Mouse (Mus musculus): ENCODE data around the gene Gm4952. TPM values are rescaled to one million over a fixed set of nuclear protein-coding genes. Genes with fewer than 3 reads are reported as not detected.

Gm4952 gene
- polyA plus RNA-seq (2015; fragmentation: Illumina TruSeq; extraction: RNeasy Lipid Tissue Mini Kit (QIAGEN cat#74804); ENCODE audit: insufficient read depth, low read depth, low replicate concordance): not detected

GRCm38 (mm10) chr19:12599674-12600073, at the start of gene Gm4952:
TSS of gene Gm4952 (plus strand) at chr19:12599974.

GRCm38 (mm10) chr19:12633176-12633575, 33.4 kb downstream of the Gm4952 start, which contains the start of gene Glyat:
TSS of gene Glyat (plus strand) at chr19:12633308.

GRCm38 (mm10) chr19:12670139-12670538, 70.4 kb downstream of the Gm4952 start, which contains the start of gene Olfr1442:
TSS of gene Olfr1442 (plus strand) at chr19:12670439.

GRCm38 (mm10) chr19:12677812-12678211, 78.0 kb downstream of the Gm4952 start, which contains the start of gene Olfr1443:
TSS of gene Olfr1443 (plus strand) at chr19:12678112.

Other genes starting within 250 kb of the Gm4952 start
- gene Olfr1440, start 212.7 kb upstream of the Gm4952 start, polyA plus RNA-seq (2015; fragmentation: Illumina TruSeq; extraction: RNeasy Lipid Tissue Mini Kit (QIAGEN cat#74804); ENCODE audit: insufficient read depth, low read depth, low replicate concordance): not detected
- not detected for gene Olfr1441, start 182.5 kb upstream of the Gm4952 start, polyA plus RNA-seq (2015; fragmentation: Illumina TruSeq; extraction: RNeasy Lipid Tissue Mini Kit (QIAGEN cat#74804); ENCODE audit: insufficient read depth, low read depth, low replicate concordance)
- not detected for gene Pfpl, start 172.1 kb upstream of the Gm4952 start, polyA plus RNA-seq (2015; fragmentation: Illumina TruSeq; extraction: RNeasy Lipid Tissue Mini Kit (QIAGEN cat#74804); ENCODE audit: insufficient read depth, low read depth, low replicate concordance)
- gene Mpeg1, start 139.2 kb upstream of the Gm4952 start, polyA plus RNA-seq (2015; fragmentation: Illumina TruSeq; extraction: RNeasy Lipid Tissue Mini Kit (QIAGEN cat#74804); ENCODE audit: insufficient read depth, low read depth, low replicate concordance): 3.8 TPM
- gene Dtx4, start 98.5 kb upstream of the Gm4952 start, polyA plus RNA-seq (2015; fragmentation: Illumina TruSeq; extraction: RNeasy Lipid Tissue Mini Kit (QIAGEN cat#74804); ENCODE audit: insufficient read depth, low read depth, low replicate concordance): 5.9 TPM
- gene Fam111a, start 54.2 kb upstream of the Gm4952 start, polyA plus RNA-seq (2015; fragmentation: Illumina TruSeq; extraction: RNeasy Lipid Tissue Mini Kit (QIAGEN cat#74804); ENCODE audit: insufficient read depth, low read depth, low replicate concordance): 2.0 TPM
- gene Glyat, start 33.3 kb downstream of the Gm4952 start, polyA plus RNA-seq (2015; fragmentation: Illumina TruSeq; extraction: RNeasy Lipid Tissue Mini Kit (QIAGEN cat#74804); ENCODE audit: insufficient read depth, low read depth, low replicate concordance): not detected
- gene Olfr1442, start 70.5 kb downstream of the Gm4952 start, polyA plus RNA-seq (2015; fragmentation: Illumina TruSeq; extraction: RNeasy Lipid Tissue Mini Kit (QIAGEN cat#74804); ENCODE audit: insufficient read depth, low read depth, low replicate concordance): not detected
- not detected for gene Olfr1443, start 78.1 kb downstream of the Gm4952 start, polyA plus RNA-seq (2015; fragmentation: Illumina TruSeq; extraction: RNeasy Lipid Tissue Mini Kit (QIAGEN cat#74804); ENCODE audit: insufficient read depth, low read depth, low replicate concordance)
- gene Keg1, start 95.8 kb downstream of the Gm4952 start, polyA plus RNA-seq (2015; fragmentation: Illumina TruSeq; extraction: RNeasy Lipid Tissue Mini Kit (QIAGEN cat#74804); ENCODE audit: insufficient read depth, low read depth, low replicate concordance): not detected
- gene Cntf, start 165.7 kb downstream of the Gm4952 start, polyA plus RNA-seq (2015; fragmentation: Illumina TruSeq; extraction: RNeasy Lipid Tissue Mini Kit (QIAGEN cat#74804); ENCODE audit: insufficient read depth, low read depth, low replicate concordance): not detected
- gene Zfp91, start 196.2 kb downstream of the Gm4952 start, polyA plus RNA-seq (2015; fragmentation: Illumina TruSeq; extraction: RNeasy Lipid Tissue Mini Kit (QIAGEN cat#74804); ENCODE audit: insufficient read depth, low read depth, low replicate concordance): 9.9 TPM
- 1.1 TPM for gene Lpxn, start 196.2 kb downstream of the Gm4952 start, polyA plus RNA-seq (2015; fragmentation: Illumina TruSeq; extraction: RNeasy Lipid Tissue Mini Kit (QIAGEN cat#74804); ENCODE audit: insufficient read depth, low read depth, low replicate concordance)
- not detected for gene Gm5244, start 246.7 kb downstream of the Gm4952 start, polyA plus RNA-seq (2015; fragmentation: Illumina TruSeq; extraction: RNeasy Lipid Tissue Mini Kit (QIAGEN cat#74804); ENCODE audit: insufficient read depth, low read depth, low replicate concordance)

Measured in pancreas, adult 10 weeks (tissue).